Mouse (Mus musculus) retina, adult 2 months (tissue): ENCODE results near the gene Aqp5.

Source experiments
- DNase-seq: peaks from one replicate; pipeline ENCODE4 v3.0.0-alpha.2; 2012; ENCODE audit warnings: low read depth, low spot score

Aqp5 gene

DNA sequence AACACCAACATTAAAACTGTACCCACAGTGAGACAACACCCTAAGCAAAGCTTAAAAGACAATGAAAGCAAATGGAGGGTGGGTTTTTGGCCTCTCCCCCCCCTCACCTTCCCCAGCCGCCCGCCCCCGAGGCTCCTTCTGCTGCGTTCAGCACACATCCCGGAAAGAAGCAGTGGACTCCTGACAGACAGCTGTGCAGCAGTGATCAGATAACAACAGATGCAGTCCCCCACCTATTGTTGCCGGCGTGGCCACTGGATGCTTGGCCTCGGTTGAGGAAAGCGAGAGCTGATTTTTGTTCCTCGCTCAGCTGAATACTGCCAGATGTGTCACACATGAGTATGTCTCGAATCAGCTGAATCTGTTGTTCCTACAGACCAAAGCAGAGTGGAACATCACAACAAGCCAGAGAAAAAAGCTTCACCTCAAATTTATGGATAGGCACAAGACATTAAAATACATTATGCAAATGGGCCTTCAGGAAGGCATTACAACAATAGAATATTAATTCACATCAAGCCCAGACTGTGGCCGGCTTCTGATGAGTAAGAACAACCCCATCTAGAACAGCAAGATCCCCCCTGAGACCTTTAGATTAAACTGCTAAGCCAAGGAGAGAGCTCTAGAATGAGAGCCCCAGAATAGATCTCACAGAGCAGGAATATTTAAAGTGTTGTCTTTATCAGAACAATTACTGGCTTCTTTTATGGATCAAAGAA, 47.0 kb downstream of the Aqp5 start:
- no peak for DNase-seq

- no peak for DNase-seq
Measured at GRCm38 (mm10) chr15:99638124-99638485, 47.5 kb downstream of the Aqp5 start.

DNA sequence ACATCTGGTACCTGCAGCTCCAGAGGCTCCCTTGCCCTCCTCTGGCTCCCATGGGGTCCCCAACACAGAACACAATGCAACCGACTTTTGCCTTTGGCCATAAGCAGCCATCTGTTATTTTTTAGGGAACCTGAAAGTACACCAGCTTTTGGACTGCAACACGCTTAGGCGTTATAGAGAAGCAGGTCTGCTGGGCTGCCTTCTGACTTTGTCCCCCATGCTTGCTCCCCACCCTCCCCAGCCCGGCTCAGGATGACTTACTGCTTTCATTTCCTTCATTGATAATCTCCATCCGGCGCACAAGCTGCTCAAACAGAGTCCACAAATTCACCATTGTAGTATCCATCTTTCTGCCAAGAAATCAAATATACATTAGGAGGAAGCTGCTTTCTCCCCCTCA, 52.0 kb downstream of the Aqp5 start:
- DNase-seq: no peak

DNA sequence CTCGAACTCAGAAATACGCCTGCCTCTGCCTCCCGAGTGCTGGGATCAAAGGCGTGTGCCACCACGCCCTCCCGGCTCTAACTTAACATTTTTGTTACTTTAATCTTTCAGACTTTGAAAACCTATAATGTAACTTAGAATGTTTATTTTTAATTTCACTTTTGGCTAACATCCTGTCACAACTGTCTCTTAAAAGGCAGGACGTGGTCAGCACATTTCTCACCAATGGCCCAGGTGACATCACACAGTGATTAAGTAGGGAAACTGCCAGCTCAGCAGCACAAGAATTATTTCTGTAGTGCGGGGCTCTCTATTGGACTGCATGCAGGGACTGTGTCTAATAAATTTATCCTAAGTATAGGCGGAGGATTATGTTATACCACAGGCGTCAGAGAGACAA, 53.2 kb downstream of the Aqp5 start:
- peak; percentile 26 for DNase-seq
